In genomic region chr6:148931281-148931680, GRCm38 (mm10) we compare ENCODE assay signal across 9 mouse cellular contexts. TPM values are rescaled to one million over a fixed set of nuclear protein-coding genes. Genes with fewer than 3 reads are reported as not detected.
A peak's percentile ranks its signal among the peaks of the same experiment; 100 is the strongest.
DNase-seq lines count a peak whose midpoint lies in the region; ATAC-seq and TF ChIP-seq lines count a peak whose summit lies in the region.
"Had no signal": no experiment of that assay in that cellular context is flagged by ENCODE, and none has a peak within 500 bp of the region (broad histone marks: within the 10 kb centered on the region; RNA-seq: fewer than 3 reads in every experiment).

No protein-coding gene starts in this region.

- ATAC-seq in lung, embryonic 14.5 days (ENCODE audit: insufficient read depth) = peak; percentile 14; the same call in 1 of the 2 replicates
- peak; percentile 62 for ATAC-seq in megakaryocyte progenitor cell, adult 5-6 weeks (replicated peaks; ENCODE audit: poor library complexity)

- H3K4me1 ChIP-seq in lung, embryonic 14.5 days (ENCODE audit: insufficient read depth) = no peaks in the 10 kb centered on the region; the same call in 1 of the 2 replicates
- peaks cover 5% of the 10 kb centered on the region for H3K4me1 ChIP-seq in lung, adult 2 months (ENCODE audit: control insufficient read depth, insufficient read depth, low read length)

- 80% methylated on average over 6 of the region's 6 CpGs for WGBS in lung, embryonic 14.5 days
- 75% methylated on average over 6 of the region's 6 CpGs for WGBS in lung, adult 2 months

- peak; percentile 27; the same call in 1 of the 2 replicates for TF ChIP-seq CTCF in lung, embryonic 14.5 days (IDR thresholded peaks at IDR 0.05; ENCODE audit: low read depth)
- no peak for TF ChIP-seq CTCF in lung, adult 2 months (IDR thresholded peaks at IDR 0.05; ENCODE audit: insufficient read depth, low read length)

- peak; percentile 48 for DNase-seq in embryo, embryonic 10.5 days (ENCODE audit: low spot score)
- DNase-seq in embryo, embryonic 9.5 days (ENCODE audit: extremely low spot score) = no peak
- DNase-seq in lung, embryonic 14.5 days = peak; percentile 31
- DNase-seq in lung, adult 2 months = no peak
- peak; percentile 31 for DNase-seq in MEL-GATA-1-ER (ENCODE audit: extremely low read depth, low read depth)
- DNase-seq in gastrocnemius, postnatal 10 days = no peak
- no peak for DNase-seq in heart, postnatal 25 days (ENCODE audit: low spot score)
- DNase-seq: kidney, postnatal 14 days had no signal

- no peak for TF ChIP-seq POLR2A in lung, adult 2 months (IDR thresholded peaks at IDR 0.05; ENCODE audit: borderline replicate concordance, extremely low read depth, low read depth, low read length)

- H3K36me3 ChIP-seq in lung, embryonic 14.5 days (ENCODE audit: insufficient read depth) = peaks cover 69% of the 10 kb centered on the region

- no peak overlapping the region for H3K4me3 ChIP-seq in lung, embryonic 14.5 days (ENCODE audit: low read depth, low read length)
- no peak overlapping the region for H3K4me3 ChIP-seq in lung, adult 2 months (replicated peaks; ENCODE audit: extremely low read depth, low read depth, low read length)

- no peak overlapping the region for H3K27ac ChIP-seq in lung, embryonic 14.5 days (ENCODE audit: low read depth)

- no peak overlapping the region for H3K4me2 ChIP-seq in lung, embryonic 14.5 days

- no peak overlapping the region for H3K9ac ChIP-seq in lung, embryonic 14.5 days

- H3K9me3 ChIP-seq in lung, embryonic 14.5 days (ENCODE audit: low read depth, low read length) = no peaks in the 10 kb centered on the region

- H3K27me3 ChIP-seq in lung, embryonic 14.5 days (ENCODE audit: insufficient read depth, low read length) = no peaks in the 10 kb centered on the region

- intact Hi-C loops in heart, postnatal 25 days (cut with DNase I) = no loop called here

RNA-seq across cellular contexts. Expression of gene Sinhcaf, which starts 15.0 kb away (rescaled TPM):
- 150 and 151 TPM in 2 replicates for polyA plus RNA-seq in lung, embryonic 14.5 days (2014; fragmentation: Nextera tagmentation; extraction: Ambion mirVana)
- 3.5 and 5.5 TPM in 2 replicates for polyA plus RNA-seq in lung, adult 2 months (2012; rRNA removed)
- total RNA-seq in megakaryocyte progenitor cell, adult 5-6 weeks (2015) = 43.3 and 43.6 TPM in 2 replicates
- total RNA-seq in megakaryocyte progenitor cell, adult 5-6 weeks (2017) = 97.8 and 122 TPM in 2 replicates
- total RNA-seq in gastrocnemius, postnatal 10 days (2021) = 1 to 10 TPM; 4.0 to 6.4 TPM
- 1 to 10 TPM; 4.9 to 5.7 TPM for total RNA-seq in heart, postnatal 25 days (2021)

RNA-seq across cellular contexts. Expression of gene Caprin2, which starts 35.2 kb away (rescaled TPM):
- polyA plus RNA-seq in lung, embryonic 14.5 days (2014; fragmentation: Nextera tagmentation; extraction: Ambion mirVana) = 10.4 and 11.2 TPM in 2 replicates
- polyA plus RNA-seq in lung, adult 2 months (2012; rRNA removed) = 3.5 and 3.6 TPM in 2 replicates
- 4.0 and 6.0 TPM in 2 replicates for total RNA-seq in megakaryocyte progenitor cell, adult 5-6 weeks (2015)
- 4.9 and 8.8 TPM in 2 replicates for total RNA-seq in megakaryocyte progenitor cell, adult 5-6 weeks (2017)
- 10 to 100 TPM; 14.3 to 17.3 TPM for total RNA-seq in gastrocnemius, postnatal 10 days (2021)
- 1 to 10 TPM; 4.5 to 5.7 TPM for total RNA-seq in heart, postnatal 25 days (2021)

Comparison
In these comparisons a context has a peak if more than half of its experiments do, and no peak if none do; other contexts are left out.
1. DNase-seq: peak in embryo, embryonic 10.5 days (single experiment), lung, embryonic 14.5 days (single experiment) and MEL-GATA-1-ER (single experiment); none in embryo, embryonic 9.5 days (single experiment), lung, adult 2 months (single experiment), gastrocnemius, postnatal 10 days (single experiment) and heart, postnatal 25 days (single experiment).
2. RNA of gene Sinhcaf, which starts 15.0 kb away (total RNA-seq): 43.3 to 122 TPM in megakaryocyte progenitor cell, adult 5-6 weeks; 4.0 to 6.4 TPM in gastrocnemius, postnatal 10 days and 4.9 to 5.7 TPM in heart, postnatal 25 days; every median in the first group is over 4 times any median in the second.